Mouse (Mus musculus) gastrocnemius, postnatal 10 days (tissue): ENCODE measurements around the gene Dgkq. TPM values are rescaled to one million over a fixed set of nuclear protein-coding genes. Genes with fewer than 3 reads are reported as not detected.

Experiments
- DNase-seq: peaks from one replicate; pipeline ENCODE4 v3.0.0; 2021; ENCODE audit warnings: mixed read lengths
- total RNA-seq, 2 experiments: library from RNA; stranded (reverse); gene quantifications; 2 replicates each; pipeline ENCODE4 v1.2.3; 2021

The Dgkq gene
- total RNA-seq, 2 experiments from 2014 or later = 3.7 to 8.3 TPM

- no peak for DNase-seq
These were observed 19.6 kb upstream of the Dgkq start for GRCm38 (mm10) chr5:108689091-108689490.

GRCm38 (mm10) chr5:108680871-108681270 is 11.4 kb upstream of the Dgkq start:
- DNase-seq = no peak

- no peak for DNase-seq
These were observed 10.4 kb upstream of the Dgkq start for GRCm38 (mm10) chr5:108679909-108680308.

- no peak for DNase-seq
These were observed 8.9 kb upstream of the Dgkq start for GRCm38 (mm10) chr5:108678296-108678854.

GRCm38 (mm10) chr5:108677605-108678295 is 8.3 kb upstream of the Dgkq start:
- peak; percentile 50 for DNase-seq

- no peak for DNase-seq
These were observed 7.5 kb upstream of the Dgkq start for GRCm38 (mm10) chr5:108676772-108677498.

- no peak for DNase-seq
These were observed 5.9 kb upstream of the Dgkq start, which contains the start of gene Slc26a1 for GRCm38 (mm10) chr5:108675251-108675816. TSS of gene Slc26a1 (minus strand) at chr5:108675569.

GRCm38 (mm10) chr5:108674624-108675023 is 5.2 kb upstream of the Dgkq start:
- DNase-seq = no peak

- DNase-seq = no peak
These were observed 2.3 kb upstream of the Dgkq start for GRCm38 (mm10) chr5:108671757-108672156.

GRCm38 (mm10) chr5:108670785-108671184 is 1.3 kb upstream of the Dgkq start:
- peak; percentile 48 for DNase-seq

GRCm38 (mm10) chr5:108669986-108670385 is 514 bp upstream of the Dgkq start:
- no peak for DNase-seq

- DNase-seq = no peak
These were observed 1.0 kb downstream of the Dgkq start for GRCm38 (mm10) chr5:108668387-108668932.

GRCm38 (mm10) chr5:108667370-108667769 is 2.1 kb downstream of the Dgkq start:
- DNase-seq = no peak

- DNase-seq = no peak
These were observed 4.4 kb downstream of the Dgkq start for GRCm38 (mm10) chr5:108665066-108665465.

GRCm38 (mm10) chr5:108662772-108663171 is 6.7 kb downstream of the Dgkq start:
- DNase-seq = no peak

GRCm38 (mm10) chr5:108660632-108661268 is 8.7 kb downstream of the Dgkq start:
- peak; percentile 92 for DNase-seq

GRCm38 (mm10) chr5:108659698-108660631 is 9.5 kb downstream of the Dgkq start, which contains the start of gene Idua:
TSS of gene Idua (plus strand) at chr5:108660331.
- DNase-seq = no peak

- no peak for DNase-seq
These were observed 10.9 kb downstream of the Dgkq start for GRCm38 (mm10) chr5:108658611-108659010.

GRCm38 (mm10) chr5:108657406-108657805 is 12.1 kb downstream of the Dgkq start:
- DNase-seq = no peak

GRCm38 (mm10) chr5:108655891-108656650 is 13.4 kb downstream of the Dgkq start:
- DNase-seq = no peak
